Mouse (Mus musculus): ENCODE data around the gene Pink1. TPM values are rescaled to one million over a fixed set of nuclear protein-coding genes. Genes with fewer than 3 reads are reported as not detected.

Pink1 gene
- polyA plus RNA-seq, 1 experiment from 2014 or later: 71.8 TPM

GRCm38 (mm10) chr4:138310311-138310910 lies 15.7 kb downstream of the Pink1 start:
- WGBS: 96% methylated on average over 19 of the region's 19 CpGs
- H3K36me3 ChIP-seq: peaks cover 87% of the 10 kb centered on the region

GRCm38 (mm10) chr4:138307739-138308138 lies 18.4 kb downstream of the Pink1 start:
- ATAC-seq (ENCODE audit: low FRiP score, low read depth): no peak
- no peak overlapping the region for H3K27ac ChIP-seq (replicated peaks)
- peaks cover 22% of the 10 kb centered on the region for H3K4me1 ChIP-seq
- H3K9me3 ChIP-seq: no peaks in the 10 kb centered on the region
- no peak overlapping the region for H3K4me2 ChIP-seq (replicated peaks)
- no peak overlapping the region for H3K9ac ChIP-seq (replicated peaks)
- no peaks in the 10 kb centered on the region for H3K27me3 ChIP-seq
- peaks cover 60% of the 10 kb centered on the region for H3K36me3 ChIP-seq
- H3K4me3 ChIP-seq: no peak overlapping the region
- WGBS: 93% methylated on average over 12 of the region's 12 CpGs

More at GRCm38 (mm10) chr4:138310311-138310910, 15.7 kb downstream of the Pink1 start:
- no peak overlapping the region for H3K4me3 ChIP-seq
- no peaks in the 10 kb centered on the region for H3K27me3 ChIP-seq
- peaks cover 10% of the 10 kb centered on the region for H3K4me1 ChIP-seq
- ATAC-seq (ENCODE audit: low FRiP score, low read depth): no peak
- no peaks in the 10 kb centered on the region for H3K9me3 ChIP-seq
- H3K27ac ChIP-seq (replicated peaks): no peak overlapping the region
- no peak overlapping the region for H3K4me2 ChIP-seq (replicated peaks)
- H3K9ac ChIP-seq (replicated peaks): no peak overlapping the region

GRCm38 (mm10) chr4:138307025-138307424 lies 19.1 kb downstream of the Pink1 start:
- H3K4me2 ChIP-seq (replicated peaks): no peak overlapping the region
- H3K27me3 ChIP-seq: no peaks in the 10 kb centered on the region
- H3K9me3 ChIP-seq: no peaks in the 10 kb centered on the region
- 85% methylated on average over 3 of the region's 3 CpGs for WGBS
- H3K4me1 ChIP-seq: peaks cover 22% of the 10 kb centered on the region
- no peak for ATAC-seq (ENCODE audit: low FRiP score, low read depth)
- H3K36me3 ChIP-seq: peaks cover 53% of the 10 kb centered on the region
- H3K27ac ChIP-seq (replicated peaks): no peak overlapping the region
- H3K9ac ChIP-seq (replicated peaks): no peak overlapping the region
- no peak overlapping the region for H3K4me3 ChIP-seq

GRCm38 (mm10) chr4:138304340-138305104 lies 21.6 kb downstream of the Pink1 start, which contains the start of gene Ddost:
Gene Ddost, plus strand, starts transcription at chr4:138304730.
- H3K9ac ChIP-seq (replicated peaks): peak within 1 kb of the TSS; percentile 94
- H3K36me3 ChIP-seq: peaks cover 30% of the 10 kb centered on the region; the same call in 1 of the 2 replicates
- peak; percentile 100 for ATAC-seq (ENCODE audit: low FRiP score, low read depth)
- peak within 1 kb of the TSS; percentile 98 for H3K4me3 ChIP-seq
- peaks cover 22% of the 10 kb centered on the region for H3K4me1 ChIP-seq
- no peaks in the 10 kb centered on the region for H3K9me3 ChIP-seq
- under 1% methylated on average over 64 of the region's 64 CpGs for WGBS
- H3K27ac ChIP-seq (replicated peaks): peak within 1 kb of the TSS; percentile 84
- H3K27me3 ChIP-seq: no peaks in the 10 kb centered on the region
- H3K4me2 ChIP-seq (replicated peaks): peak within 1 kb of the TSS; percentile 79

GRCm38 (mm10) chr4:138303742-138304141 lies 22.4 kb downstream of the Pink1 start:
- no peaks in the 10 kb centered on the region for H3K9me3 ChIP-seq
- peak overlapping the region; percentile 59 for H3K9ac ChIP-seq (replicated peaks)
- peaks cover 22% of the 10 kb centered on the region for H3K4me1 ChIP-seq
- H3K27me3 ChIP-seq: no peaks in the 10 kb centered on the region
- peak overlapping the region; percentile 98 for H3K4me3 ChIP-seq
- H3K4me2 ChIP-seq (replicated peaks): peak overlapping the region; percentile 79
- 18% methylated on average over 18 of the region's 18 CpGs for WGBS
- peaks cover 22% of the 10 kb centered on the region; the same call in 1 of the 2 replicates for H3K36me3 ChIP-seq
- H3K27ac ChIP-seq (replicated peaks): peak overlapping the region; percentile 75
- no peak for ATAC-seq (ENCODE audit: low FRiP score, low read depth)

GRCm38 (mm10) chr4:138303011-138303410 lies 23.1 kb downstream of the Pink1 start:
- Histone ChIP-seq H3K4me2 (replicated peaks) (peak overlapping the region; percentile 79; the same call in 1 of the 2 replicates), H3K4me3 (no peak overlapping the region), H3K4me1 (peaks cover 22% of the 10 kb centered on the region), H3K27ac (replicated peaks) (no peak overlapping the region), H3K9ac (replicated peaks) (no peak overlapping the region), H3K36me3 (peaks cover 15% of the 10 kb centered on the region; the same call in 1 of the 2 replicates), H3K9me3 (no peaks in the 10 kb centered on the region), H3K27me3 (no peaks in the 10 kb centered on the region)
- ATAC-seq (ENCODE audit: low FRiP score, low read depth): no peak
- 97% methylated on average over 3 of the region's 3 CpGs for WGBS

- WGBS: 90% methylated on average over 10 of the region's 10 CpGs
- no peaks in the 10 kb centered on the region for H3K27me3 ChIP-seq
These were observed 24.8 kb downstream of the Pink1 start for GRCm38 (mm10) chr4:138301271-138301780.

GRCm38 (mm10) chr4:138293949-138294550 lies 32.1 kb downstream of the Pink1 start:
- no peak overlapping the region for H3K4me3 ChIP-seq
- no peaks in the 10 kb centered on the region for H3K9me3 ChIP-seq
- no peak overlapping the region for H3K4me2 ChIP-seq (replicated peaks)
- 79% methylated on average over 10 of the region's 14 CpGs for WGBS
- peak overlapping the region; percentile 58 for H3K27ac ChIP-seq (replicated peaks)
- H3K9ac ChIP-seq (replicated peaks): no peak overlapping the region
- H3K36me3 ChIP-seq: no peaks in the 10 kb centered on the region
- no peaks in the 10 kb centered on the region for H3K27me3 ChIP-seq
- H3K4me1 ChIP-seq: no peaks in the 10 kb centered on the region
- peak; percentile 27; the same call in 1 of the 2 replicates for ATAC-seq (ENCODE audit: low FRiP score, low read depth)

More at GRCm38 (mm10) chr4:138301271-138301780, 24.8 kb downstream of the Pink1 start:
- Histone ChIP-seq H3K4me1 (peaks cover 19% of the 10 kb centered on the region), H3K27ac (replicated peaks) (no peak overlapping the region), H3K9ac (replicated peaks) (no peak overlapping the region), H3K4me3 (no peak overlapping the region), H3K9me3 (no peaks in the 10 kb centered on the region), H3K4me2 (replicated peaks) (no peak overlapping the region), H3K36me3 (no peaks in the 10 kb centered on the region)
- ATAC-seq (ENCODE audit: low FRiP score, low read depth): no peak

- Histone ChIP-seq H3K9ac (replicated peaks) (no peak overlapping the region), H3K27ac (replicated peaks) (peak overlapping the region; percentile 58), H3K9me3 (no peaks in the 10 kb centered on the region), H3K4me2 (replicated peaks) (no peak overlapping the region), H3K36me3 (no peaks in the 10 kb centered on the region), H3K4me3 (no peak overlapping the region), H3K4me1 (no peaks in the 10 kb centered on the region), H3K27me3 (no peaks in the 10 kb centered on the region)
- 76% methylated on average over 18 of the region's 18 CpGs for WGBS
- ATAC-seq (ENCODE audit: low FRiP score, low read depth): no peak
These were observed 32.7 kb downstream of the Pink1 start for GRCm38 (mm10) chr4:138293261-138293948.

GRCm38 (mm10) chr4:138292028-138292427 lies 34.1 kb downstream of the Pink1 start:
- no peak for ATAC-seq (ENCODE audit: low FRiP score, low read depth)
- Histone ChIP-seq H3K27me3 (no peaks in the 10 kb centered on the region), H3K4me1 (no peaks in the 10 kb centered on the region), H3K4me2 (replicated peaks) (no peak overlapping the region), H3K9ac (replicated peaks) (no peak overlapping the region), H3K9me3 (no peaks in the 10 kb centered on the region), H3K27ac (replicated peaks) (no peak overlapping the region), H3K4me3 (no peak overlapping the region), H3K36me3 (no peaks in the 10 kb centered on the region)
- WGBS: 86% methylated on average over 13 of the region's 13 CpGs

- no peak overlapping the region for H3K4me2 ChIP-seq (replicated peaks)
- H3K27me3 ChIP-seq: no peaks in the 10 kb centered on the region
- no peaks in the 10 kb centered on the region for H3K9me3 ChIP-seq
- no peak overlapping the region for H3K4me3 ChIP-seq
- WGBS: 85% methylated on average over 7 of the region's 7 CpGs
- no peak for ATAC-seq (ENCODE audit: low FRiP score, low read depth)
- H3K9ac ChIP-seq (replicated peaks): no peak overlapping the region
- no peaks in the 10 kb centered on the region for H3K36me3 ChIP-seq
- no peak overlapping the region for H3K27ac ChIP-seq (replicated peaks)
- H3K4me1 ChIP-seq: no peaks in the 10 kb centered on the region
These were observed 37.4 kb downstream of the Pink1 start for GRCm38 (mm10) chr4:138288691-138289090.
